Mouse (Mus musculus): ENCODE data around the gene Hist1h4b.

DNA sequence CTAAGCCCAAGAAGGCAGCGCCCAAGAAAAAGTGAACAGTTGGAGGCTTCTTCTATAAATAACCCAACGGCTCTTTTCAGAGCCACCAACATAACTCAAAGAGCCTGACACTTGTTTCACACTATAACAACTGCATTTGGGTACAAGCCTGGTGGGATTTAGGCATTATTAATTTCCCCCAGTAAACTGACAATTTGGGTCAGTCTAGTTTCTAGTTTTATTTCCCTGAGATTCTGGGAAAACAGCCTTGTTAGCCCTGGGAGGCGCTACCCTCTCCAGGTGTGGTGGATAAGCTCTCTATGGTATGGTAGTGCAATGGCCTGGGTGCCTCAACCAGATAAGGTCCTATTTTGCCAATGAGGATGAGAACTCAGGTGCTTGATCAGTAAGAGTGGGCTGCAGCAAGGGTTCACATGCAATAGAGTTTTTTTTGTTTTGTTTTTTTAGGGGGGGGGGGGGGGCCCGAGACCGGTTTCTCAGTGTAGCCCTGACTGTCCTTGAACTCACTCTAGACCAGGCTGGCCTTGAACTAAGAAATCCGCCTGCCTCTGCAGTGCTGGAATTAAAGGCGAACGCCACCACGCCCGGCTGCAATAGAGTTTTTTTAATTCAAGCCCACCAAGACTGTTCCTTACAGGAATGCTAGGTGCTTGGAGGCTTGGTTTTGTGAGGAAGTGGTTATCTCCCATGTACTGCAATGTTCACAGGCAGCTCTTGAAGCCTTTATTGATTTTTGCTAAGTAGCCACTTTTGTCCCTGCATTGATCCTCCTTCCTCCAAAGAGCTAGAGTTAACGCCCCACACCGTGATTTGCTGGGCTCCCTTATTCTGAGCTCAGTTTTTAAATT is 7.7 kb downstream of the Hist1h4b start:
- TF ChIP-seq CTCF (IDR thresholded peaks at IDR 0.05; ENCODE audit: extremely low read depth, insufficient read depth, low read length) (no peak), POLR2A (IDR thresholded peaks at IDR 0.05; ENCODE audit: extremely low read depth, insufficient read depth, low read length) (no peak)
